Mouse (Mus musculus): ENCODE results near the gene Slc22a20. TPM values are rescaled to one million over a fixed set of nuclear protein-coding genes. Genes with fewer than 3 reads are reported as not detected.

Slc22a20 gene
- total RNA-seq, 2 experiments from 2014 or later = not detected

DNA sequence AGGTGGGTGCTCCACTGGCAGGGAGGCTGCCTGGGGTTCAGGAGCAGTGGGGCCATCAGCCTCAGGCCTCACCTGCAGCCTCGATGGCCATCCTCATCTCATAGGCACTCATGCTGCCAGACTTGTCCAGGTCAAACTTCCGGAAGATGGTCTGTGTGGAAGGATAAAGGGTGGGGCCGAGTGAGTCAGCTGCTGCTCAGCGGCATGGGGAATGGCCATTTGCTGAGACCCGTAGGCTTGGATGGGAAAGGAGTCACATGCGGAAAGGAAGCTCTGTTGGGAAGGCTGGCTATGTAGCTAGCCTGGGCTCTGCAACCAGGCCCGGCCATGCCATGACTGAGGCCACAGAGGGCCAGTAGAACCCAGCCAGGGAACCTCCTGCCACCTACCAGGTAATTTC, 5.5 kb upstream of the Slc22a20 start:
- no peak for ATAC-seq (replicated peaks; ENCODE audit: low FRiP score, poor library complexity, severe bottlenecking)

- no peak for ATAC-seq (replicated peaks; ENCODE audit: low FRiP score, poor library complexity, severe bottlenecking)
Measured at GRCm38 (mm10) chr19:5990921-5991320, 5.0 kb upstream of the Slc22a20 start.

DNA sequence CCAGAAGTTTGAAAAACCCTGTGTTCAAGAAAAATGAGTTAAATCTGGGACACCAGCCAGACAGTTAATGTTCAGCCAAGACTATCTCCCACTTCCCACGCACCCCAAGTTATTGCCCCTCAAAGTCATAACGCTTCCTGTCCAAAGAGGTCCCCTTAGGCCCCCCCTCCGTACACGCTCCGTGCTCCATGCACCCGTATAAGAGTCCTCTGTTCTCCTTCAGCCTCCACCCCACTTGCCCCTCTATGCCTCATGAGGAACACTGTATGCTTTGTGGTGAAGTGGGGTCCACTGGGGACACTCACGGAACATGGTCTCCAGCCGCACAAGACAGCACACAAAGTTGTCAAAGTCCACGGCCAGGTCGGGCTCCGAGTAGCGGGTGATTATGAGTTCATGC, 4.1 kb upstream of the Slc22a20 start:
- ATAC-seq (replicated peaks; ENCODE audit: low FRiP score, poor library complexity, severe bottlenecking) = no peak

GRCm38 (mm10) chr19:5989585-5989984, 3.6 kb upstream of the Slc22a20 start:
- ATAC-seq (replicated peaks; ENCODE audit: low FRiP score, poor library complexity, severe bottlenecking) = no peak

DNA sequence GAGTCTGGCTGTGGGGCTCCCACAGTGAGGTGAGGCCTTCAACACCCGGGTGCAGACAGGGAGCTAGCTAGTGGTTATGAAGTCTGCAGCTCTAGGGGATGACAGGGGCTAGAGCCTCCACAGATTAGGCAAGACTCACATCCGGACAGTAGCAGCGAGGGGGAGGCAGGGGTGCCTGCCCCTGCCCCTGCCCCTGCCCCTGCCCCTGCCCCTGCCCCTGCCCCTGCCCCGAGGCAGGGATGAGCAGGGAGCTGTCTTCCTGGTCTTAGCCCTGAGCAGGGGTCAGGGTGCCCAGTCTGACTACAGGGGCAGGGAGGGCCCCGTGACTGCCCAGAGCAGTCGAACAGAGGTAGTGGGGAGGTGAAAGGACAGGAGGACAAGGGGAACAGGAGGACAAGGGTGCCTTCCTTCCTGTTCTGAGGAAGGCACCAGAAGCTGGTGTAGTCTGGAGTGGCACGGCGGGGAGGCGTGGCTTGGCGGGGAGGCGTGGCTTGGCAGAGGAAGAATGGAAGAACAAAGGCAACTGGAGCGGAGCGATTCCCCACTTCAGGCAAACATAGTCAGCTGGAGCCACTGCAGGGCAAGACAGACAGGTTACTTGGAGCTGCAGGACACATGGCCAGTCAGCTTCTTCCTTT, 3.0 kb upstream of the Slc22a20 start:
- ATAC-seq (replicated peaks; ENCODE audit: low FRiP score, poor library complexity, severe bottlenecking) = 0 out of 2 replicates have a peak, but pooled peaks have one; percentile 40

DNA sequence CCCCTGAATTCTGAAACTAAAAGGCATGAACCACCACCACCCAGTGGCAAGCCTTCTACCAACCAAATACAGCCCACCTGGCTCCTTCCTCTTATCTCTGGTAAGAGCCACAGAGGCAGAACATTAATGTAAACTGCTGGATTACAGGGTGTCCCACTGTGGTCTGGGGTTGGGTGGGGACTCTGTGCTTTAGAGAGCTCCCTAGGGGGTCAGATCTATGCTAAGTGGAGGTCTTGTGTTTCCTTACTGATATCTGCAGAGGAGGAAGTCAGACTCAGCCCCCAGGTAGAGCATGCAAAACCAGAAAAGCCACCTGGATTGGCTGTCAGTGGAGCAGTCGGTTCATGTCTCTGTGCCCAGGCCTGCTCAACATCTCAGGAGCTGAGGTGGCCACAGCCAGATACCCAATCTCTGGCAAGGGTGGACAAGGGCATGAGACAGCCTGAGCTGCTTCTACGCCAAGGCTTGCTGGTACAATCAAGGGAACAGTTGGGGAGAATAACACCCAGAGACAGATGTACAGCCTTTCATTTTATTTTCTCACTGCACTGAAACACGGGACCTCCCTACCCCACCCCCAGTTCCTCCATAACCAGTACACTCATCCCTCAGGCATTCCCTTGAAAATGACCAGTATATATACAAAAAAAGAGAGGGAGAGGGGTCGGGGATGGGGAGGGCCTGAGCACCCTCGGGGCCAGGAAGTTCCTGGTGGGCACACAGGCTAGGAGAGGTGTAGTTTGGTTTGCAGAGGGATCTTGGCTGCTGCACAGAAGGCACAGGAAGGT, 2.3 kb upstream of the Slc22a20 start:
- no peak for ATAC-seq (replicated peaks; ENCODE audit: low FRiP score, poor library complexity, severe bottlenecking)

- no peak for ATAC-seq (replicated peaks; ENCODE audit: low FRiP score, poor library complexity, severe bottlenecking)
Measured at GRCm38 (mm10) chr19:5980477-5980876, 5.5 kb downstream of the Slc22a20 start.

DNA sequence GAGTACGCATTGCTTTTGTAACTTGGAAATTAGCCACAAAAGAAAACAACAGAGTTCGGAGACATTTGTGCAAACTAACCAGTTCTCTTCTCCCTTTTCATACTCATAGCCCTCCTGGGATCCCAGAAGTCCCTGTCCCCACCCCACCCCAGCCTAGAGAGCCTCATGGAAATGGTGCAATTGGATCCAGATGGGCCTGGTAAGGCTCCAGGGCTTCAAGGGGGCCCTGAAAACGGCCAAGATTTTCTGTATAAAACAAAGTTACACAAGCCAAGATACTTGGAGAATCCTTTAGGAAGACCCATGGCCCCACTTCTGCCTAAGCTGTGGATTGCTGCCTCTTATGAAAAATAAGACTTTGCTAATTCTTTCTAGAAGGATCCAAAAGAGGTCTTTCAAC, 8.2 kb downstream of the Slc22a20 start:
- ATAC-seq (replicated peaks; ENCODE audit: low FRiP score, poor library complexity, severe bottlenecking) = no peak

GRCm38 (mm10) chr19:5975676-5976075, 10.3 kb downstream of the Slc22a20 start:
- no peak for ATAC-seq (replicated peaks; ENCODE audit: low FRiP score, poor library complexity, severe bottlenecking)

GRCm38 (mm10) chr19:5975112-5975511, 10.8 kb downstream of the Slc22a20 start:
- no peak for ATAC-seq (replicated peaks; ENCODE audit: low FRiP score, poor library complexity, severe bottlenecking)

DNA sequence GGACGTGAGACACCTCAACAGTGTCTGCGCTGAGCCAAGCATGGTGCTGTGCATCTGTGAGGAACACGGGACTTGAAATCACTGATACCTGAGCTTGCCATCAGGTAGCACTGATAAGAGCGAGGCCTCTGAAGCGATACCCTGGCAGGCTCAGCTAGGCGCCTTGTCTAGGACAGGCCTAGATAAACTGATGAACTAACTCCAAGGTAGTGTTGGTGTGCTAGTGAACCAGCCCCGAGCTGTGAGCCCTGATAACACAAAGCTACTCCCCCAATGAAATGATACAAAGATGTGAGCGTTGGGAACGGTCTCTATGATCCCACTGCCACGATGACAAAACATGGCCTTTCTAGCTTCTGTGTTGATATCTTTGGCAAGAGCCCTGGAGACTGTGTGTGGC, 18.3 kb downstream of the Slc22a20 start:
- peak; percentile 22; the same call in 1 of the 2 replicates for ATAC-seq (replicated peaks; ENCODE audit: low FRiP score, poor library complexity, severe bottlenecking)

DNA sequence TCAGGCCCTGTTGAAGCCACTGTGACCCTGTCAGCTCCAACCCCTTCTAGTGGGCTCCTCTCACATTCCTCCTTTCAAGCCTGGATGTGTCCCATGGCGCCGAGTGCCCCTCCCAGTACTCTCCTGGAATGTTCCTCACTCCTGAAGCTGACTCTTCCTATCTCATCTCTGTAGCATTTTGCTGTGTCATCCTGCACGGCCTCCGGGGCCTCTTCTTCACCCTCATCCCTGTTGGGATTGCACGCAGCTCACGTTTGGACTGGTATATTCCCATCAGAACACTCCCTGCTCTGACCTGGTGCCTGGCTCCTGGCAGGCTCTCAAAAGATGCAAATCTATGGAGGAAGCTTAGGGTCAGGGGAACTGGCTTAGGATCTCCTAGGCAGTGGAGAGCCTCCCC, 19.2 kb downstream of the Slc22a20 start:
- ATAC-seq (replicated peaks; ENCODE audit: low FRiP score, poor library complexity, severe bottlenecking) = peak; percentile 71

DNA sequence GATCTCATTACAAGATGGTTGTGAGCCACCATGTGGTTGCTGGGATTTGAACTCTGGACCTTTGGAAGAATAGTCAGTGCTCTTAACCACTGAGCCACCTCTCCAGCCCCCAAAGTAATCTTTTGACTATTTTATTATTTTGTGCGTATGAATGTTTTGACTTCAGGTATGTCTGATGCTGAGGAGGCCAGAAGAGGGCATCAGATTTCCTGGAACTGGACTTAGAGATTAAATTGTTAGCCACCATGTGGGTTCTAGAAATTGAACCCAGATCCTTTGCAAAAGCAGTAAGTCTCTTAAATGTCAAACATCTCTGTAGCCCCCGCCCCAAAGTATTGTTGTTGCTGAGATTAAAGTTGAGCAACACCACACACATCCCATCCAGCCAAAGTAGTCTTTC, 20.0 kb downstream of the Slc22a20 start:
- no peak for ATAC-seq (replicated peaks; ENCODE audit: low FRiP score, poor library complexity, severe bottlenecking)

DNA sequence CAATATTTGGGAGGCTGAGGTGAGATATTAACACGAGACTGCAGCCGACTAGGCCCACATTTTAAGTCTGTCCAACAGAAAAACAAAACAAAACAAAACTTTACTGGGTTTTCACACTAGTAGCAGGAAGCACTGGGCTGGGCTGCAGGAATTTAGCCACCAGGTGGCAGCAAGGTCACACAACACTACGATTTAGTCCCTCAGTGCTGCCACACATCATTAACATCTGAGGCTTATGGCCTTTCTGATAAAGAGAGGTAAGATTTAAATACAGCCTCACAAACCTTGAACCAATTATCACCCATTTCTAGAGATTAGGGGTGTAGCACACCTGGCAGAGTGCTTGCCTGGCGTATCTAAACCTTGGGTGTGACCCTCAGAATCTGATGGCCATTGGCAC, 20.7 kb downstream of the Slc22a20 start:
- peak; percentile 64 for ATAC-seq (replicated peaks; ENCODE audit: low FRiP score, poor library complexity, severe bottlenecking)

DNA sequence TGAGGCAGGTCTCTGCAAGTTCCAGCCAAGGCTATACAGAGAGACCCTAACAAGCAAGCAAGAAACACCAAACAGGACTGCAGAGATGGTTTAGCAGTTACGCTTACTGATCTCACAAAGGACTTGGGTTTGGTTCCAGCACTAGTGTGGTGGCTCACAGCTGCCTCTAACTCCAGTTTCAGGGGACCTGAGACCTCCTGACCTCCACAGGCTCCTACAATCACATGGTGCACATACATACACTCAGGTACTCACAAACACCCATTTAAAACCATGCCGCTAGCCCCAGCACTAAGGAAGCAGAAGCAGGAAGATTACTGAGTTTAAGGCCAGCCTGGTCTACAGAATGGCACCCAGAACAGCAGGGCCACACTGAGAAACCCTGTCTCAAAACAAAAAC, 21.1 kb downstream of the Slc22a20 start:
- no peak for ATAC-seq (replicated peaks; ENCODE audit: low FRiP score, poor library complexity, severe bottlenecking)

DNA sequence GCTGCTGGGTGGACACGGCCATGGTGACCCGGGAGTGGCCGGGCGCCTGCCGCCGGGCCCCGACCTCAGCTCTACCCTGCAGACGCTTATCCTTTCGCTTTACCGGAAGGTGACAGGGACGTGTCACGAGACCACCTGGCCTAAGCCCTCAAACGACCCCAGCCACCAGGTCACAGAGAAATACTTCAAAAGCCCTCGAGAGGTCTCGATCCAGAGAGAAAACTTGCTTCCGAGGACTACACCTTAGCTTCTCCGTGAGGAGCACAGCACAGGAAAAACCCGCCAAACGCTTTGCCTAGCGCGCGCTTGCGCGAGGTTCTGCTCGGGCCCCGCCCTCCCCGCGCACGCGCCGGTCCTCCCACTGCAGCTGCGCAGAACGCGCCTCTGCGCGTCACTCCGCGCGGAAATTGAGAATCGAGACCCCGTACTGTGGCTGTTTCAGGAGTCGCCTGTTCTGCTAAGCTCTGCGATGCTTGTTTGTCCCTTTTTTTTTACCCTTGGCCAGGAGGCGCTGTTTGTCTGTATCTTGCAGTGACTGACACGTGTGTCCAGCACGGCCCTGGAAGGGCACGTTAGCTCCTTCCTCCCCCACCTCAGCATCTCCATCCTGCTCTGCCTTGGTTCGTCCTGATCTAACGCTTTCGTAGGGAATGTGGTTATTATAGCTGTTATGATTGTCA, 21.9 kb downstream of the Slc22a20 start, which contains the start of gene Pola2:
Pola2 (minus strand) TSS at position 320 of the 680 bp plus-strand sequence.
- ATAC-seq (replicated peaks; ENCODE audit: low FRiP score, poor library complexity, severe bottlenecking) = peak; percentile 81

DNA sequence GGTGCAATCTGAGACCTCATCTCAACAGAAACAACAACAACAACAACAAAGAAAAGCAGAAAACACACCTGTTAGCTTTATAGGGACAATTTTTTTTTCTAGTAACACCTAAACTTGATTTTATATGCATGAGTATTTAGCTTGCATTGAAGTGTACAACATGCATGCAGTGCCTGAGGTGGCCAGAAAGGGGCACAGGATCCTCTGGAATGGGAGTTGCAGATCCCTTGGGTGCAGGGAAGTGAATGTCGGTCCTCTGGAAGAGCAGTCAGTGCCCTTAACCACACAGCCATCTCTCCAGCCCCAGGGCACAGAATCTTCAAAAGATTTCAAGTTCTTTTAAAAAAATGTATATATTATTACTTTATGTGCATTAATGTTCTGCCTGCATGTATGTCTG, 23.3 kb downstream of the Slc22a20 start:
- no peak for ATAC-seq (replicated peaks; ENCODE audit: low FRiP score, poor library complexity, severe bottlenecking)

- no peak for ATAC-seq (replicated peaks; ENCODE audit: low FRiP score, poor library complexity, severe bottlenecking)
Measured at GRCm38 (mm10) chr19:5957371-5957770, 28.6 kb downstream of the Slc22a20 start.

GRCm38 (mm10) chr19:5956685-5957084, 29.3 kb downstream of the Slc22a20 start:
- ATAC-seq (replicated peaks; ENCODE audit: low FRiP score, poor library complexity, severe bottlenecking) = peak; percentile 78

DNA sequence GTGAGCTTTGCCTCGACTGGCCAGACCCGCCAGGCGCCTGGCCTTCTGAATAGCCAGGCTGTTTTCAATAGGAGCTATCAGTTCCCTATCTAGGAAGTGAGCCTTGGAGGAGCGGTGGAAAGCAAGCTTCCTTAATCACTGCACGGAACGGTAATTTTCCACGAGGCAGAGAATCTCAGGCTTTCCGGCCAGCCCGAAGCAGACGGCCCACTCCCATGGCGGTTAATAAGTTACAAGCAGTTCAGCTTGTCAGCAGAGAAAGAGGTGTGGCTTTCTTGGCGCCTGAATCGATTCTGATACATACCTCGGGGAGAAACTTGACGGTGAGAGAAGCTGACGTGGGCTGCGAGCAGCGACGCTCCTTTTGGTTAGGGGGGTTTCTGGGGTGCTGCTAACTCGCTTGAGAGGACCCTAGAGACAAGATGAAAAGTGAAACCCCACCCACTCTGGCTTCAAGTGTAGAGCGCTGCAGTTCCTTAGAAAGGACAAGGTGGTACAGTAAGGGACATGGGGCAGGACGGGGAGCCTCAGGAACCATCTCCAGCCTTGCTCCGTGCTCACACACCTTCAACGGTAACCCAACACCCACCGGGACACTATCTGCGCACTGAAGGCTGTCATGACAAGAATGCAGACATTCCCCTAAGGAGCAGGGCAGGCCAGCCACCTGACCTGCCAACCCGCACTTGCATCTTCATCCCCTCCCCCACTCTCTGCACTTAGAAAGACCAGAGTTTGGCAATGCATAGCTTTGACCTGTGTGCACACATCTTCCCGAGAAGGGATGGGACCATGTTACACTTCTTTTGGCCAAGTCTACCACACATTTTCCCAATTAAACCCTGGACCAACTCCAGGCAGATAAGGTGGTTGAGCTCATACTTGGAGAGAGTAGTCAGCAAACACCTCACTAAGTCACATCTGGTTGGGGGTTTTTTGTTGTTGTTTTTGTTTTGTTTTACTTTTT, 30.0 kb downstream of the Slc22a20 start:
- ATAC-seq (replicated peaks; ENCODE audit: low FRiP score, poor library complexity, severe bottlenecking) = no peak

Measured in erythroid progenitor cell, adult 5-6 weeks (primary cell).